Mouse (Mus musculus): ENCODE data around the gene Ddost. TPM values are rescaled to one million over a fixed set of nuclear protein-coding genes. Genes with fewer than 3 reads are reported as not detected.
A peak's percentile ranks its signal among the peaks of the same experiment; 100 is the strongest.

The Ddost gene
- total and polyA plus RNA-seq, 2 experiments from 2014 or later, result 184 to 212 TPM

DNA sequence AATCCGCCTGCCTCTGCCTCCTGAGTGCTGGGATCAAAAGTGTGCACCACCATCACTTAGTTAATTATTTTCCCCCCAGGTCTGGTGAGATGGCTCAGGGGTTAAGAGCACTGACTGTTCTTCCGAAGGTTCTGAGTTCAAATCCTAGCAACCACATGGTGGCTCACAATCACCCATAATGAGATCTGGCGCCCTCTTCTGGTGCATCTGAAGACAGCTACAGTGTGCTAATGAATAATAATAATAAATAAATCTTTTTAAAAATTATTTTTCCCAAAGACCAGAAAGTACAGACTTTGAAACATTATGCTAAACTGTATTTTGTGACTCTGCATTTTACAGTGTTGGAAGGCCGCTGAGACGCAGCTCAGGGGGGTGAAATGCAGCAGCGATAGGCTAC is 31.1 kb downstream of the Ddost start:
- H3K4me3 ChIP-seq (ENCODE audit: low read depth, low read length), result no peak overlapping the region
- no peaks in the 10 kb centered on the region for H3K4me1 ChIP-seq (ENCODE audit: insufficient read depth)
- H3K9me3 ChIP-seq (ENCODE audit: low read length), result no peaks in the 10 kb centered on the region
- no peak overlapping the region for H3K4me2 ChIP-seq (ENCODE audit: low read depth)
- 0 out of 2 replicates have a peak, but pooled peaks cover 4% of the 10 kb centered on the region for H3K27me3 ChIP-seq (ENCODE audit: insufficient read depth, low read length)
- H3K27ac ChIP-seq (ENCODE audit: low read depth, low read length), result no peak overlapping the region
- no peaks in the 10 kb centered on the region for H3K36me3 ChIP-seq (ENCODE audit: insufficient read depth)
- 87% methylated on average over 6 of the region's 6 CpGs for WGBS
- peak; percentile 17 for TF ChIP-seq CTCF (IDR thresholded peaks at IDR 0.05; ENCODE audit: low read depth)
- no peak overlapping the region for H3K9ac ChIP-seq
- DNase-seq (no peak), ATAC-seq (no peak)

DNA sequence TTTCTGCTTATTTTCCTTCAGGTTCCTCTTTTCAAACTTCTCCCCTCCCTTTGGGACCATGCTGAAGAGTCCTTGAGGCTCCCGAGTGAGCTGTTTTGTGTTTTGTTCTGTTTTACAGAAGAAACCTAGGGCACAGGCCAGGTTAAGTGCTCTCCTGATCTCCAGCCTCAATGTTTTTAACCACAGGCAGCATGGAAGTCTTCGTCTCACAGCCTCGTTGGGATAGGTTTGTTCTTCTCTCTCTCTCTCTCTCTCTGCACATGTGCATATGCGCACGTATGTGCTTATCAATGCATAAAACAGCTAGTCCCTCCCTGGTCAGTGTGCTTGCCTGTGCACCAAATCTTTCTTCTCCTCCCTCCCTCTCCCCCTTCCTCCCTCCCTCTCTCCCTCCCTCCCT is 32.3 kb downstream of the Ddost start:
- no peaks in the 10 kb centered on the region for H3K9me3 ChIP-seq (ENCODE audit: low read length)
- 70% methylated on average over 5 of the region's 5 CpGs for WGBS
- no peak overlapping the region for H3K27ac ChIP-seq (ENCODE audit: low read depth, low read length)
- ATAC-seq (no peak), DNase-seq (no peak)
- H3K36me3 ChIP-seq (ENCODE audit: insufficient read depth), result no peaks in the 10 kb centered on the region
- H3K4me1 ChIP-seq (ENCODE audit: insufficient read depth), result no peaks in the 10 kb centered on the region
- H3K4me2 ChIP-seq (ENCODE audit: low read depth), result no peak overlapping the region
- TF ChIP-seq CTCF (IDR thresholded peaks at IDR 0.05; ENCODE audit: low read depth), result no peak
- H3K4me3 ChIP-seq (ENCODE audit: low read depth, low read length), result no peak overlapping the region
- H3K27me3 ChIP-seq (ENCODE audit: insufficient read depth, low read length), result no peaks in the 10 kb centered on the region
- H3K9ac ChIP-seq, result no peak overlapping the region

DNA sequence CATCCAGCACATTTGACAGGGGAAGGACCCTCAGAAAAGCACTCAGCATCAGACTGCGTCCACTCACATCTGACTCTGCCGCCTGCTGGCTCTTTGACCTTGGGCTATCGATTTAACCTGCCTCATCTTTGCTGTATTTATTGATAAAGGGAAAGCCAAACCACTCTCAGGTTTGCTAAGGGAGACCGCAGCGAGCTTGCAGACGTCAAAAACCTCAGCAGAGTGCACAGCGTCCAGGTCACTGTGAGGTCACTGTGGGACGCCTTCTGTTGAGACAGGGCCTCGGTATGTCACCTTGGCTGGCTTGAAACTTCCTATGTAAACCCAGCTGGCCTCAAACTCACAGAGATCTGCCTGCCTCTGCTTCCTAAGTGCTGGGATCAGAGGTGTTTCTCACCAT is 32.8 kb downstream of the Ddost start:
- ATAC-seq (no peak), DNase-seq (no peak)
- no peaks in the 10 kb centered on the region for H3K36me3 ChIP-seq (ENCODE audit: insufficient read depth)
- no peaks in the 10 kb centered on the region for H3K9me3 ChIP-seq (ENCODE audit: low read length)
- no peaks in the 10 kb centered on the region for H3K27me3 ChIP-seq (ENCODE audit: insufficient read depth, low read length)
- H3K9ac ChIP-seq, result no peak overlapping the region
- no peak for TF ChIP-seq CTCF (IDR thresholded peaks at IDR 0.05; ENCODE audit: low read depth)
- no peak overlapping the region for H3K4me2 ChIP-seq (ENCODE audit: low read depth)
- H3K4me3 ChIP-seq (ENCODE audit: low read depth, low read length), result no peak overlapping the region
- no peaks in the 10 kb centered on the region for H3K4me1 ChIP-seq (ENCODE audit: insufficient read depth)
- WGBS, result 85% methylated on average over 9 of the region's 9 CpGs
- H3K27ac ChIP-seq (ENCODE audit: low read depth, low read length), result no peak overlapping the region

DNA sequence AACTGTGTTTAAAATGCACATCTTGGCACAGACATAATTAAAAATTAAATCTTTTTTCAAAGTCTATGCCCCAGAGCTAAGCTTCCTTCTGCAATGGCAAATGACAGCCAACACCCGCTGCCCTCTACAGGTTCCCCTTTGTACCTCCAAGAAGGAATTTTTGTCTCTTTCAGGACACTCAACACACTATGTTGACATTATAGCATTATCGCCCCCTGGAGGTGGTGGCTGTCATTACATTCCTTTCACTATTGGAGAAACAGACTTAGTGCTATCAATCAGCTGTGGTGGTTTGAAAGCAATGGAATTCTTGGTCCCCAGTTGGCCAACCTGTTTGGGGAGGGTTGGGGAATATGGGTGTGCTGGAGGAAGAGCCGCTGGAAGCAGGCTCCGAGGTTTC is 35.4 kb downstream of the Ddost start:
- ATAC-seq, result no peak
- peak; percentile 55 for DNase-seq
- peak; percentile 70 for TF ChIP-seq CTCF (IDR thresholded peaks at IDR 0.05; ENCODE audit: low read depth)
- Histone ChIP-seq H3K9me3 (ENCODE audit: low read length) (no peaks in the 10 kb centered on the region), H3K4me1 (ENCODE audit: insufficient read depth) (no peaks in the 10 kb centered on the region), H3K27me3 (ENCODE audit: insufficient read depth, low read length) (no peaks in the 10 kb centered on the region), H3K36me3 (ENCODE audit: insufficient read depth) (no peaks in the 10 kb centered on the region), H3K4me2 (ENCODE audit: low read depth) (no peak overlapping the region), H3K27ac (ENCODE audit: low read depth, low read length) (no peak overlapping the region), H3K4me3 (ENCODE audit: low read depth, low read length) (no peak overlapping the region), H3K9ac (no peak overlapping the region)
- WGBS, result 34% methylated on average over 4 of the region's 4 CpGs

DNA sequence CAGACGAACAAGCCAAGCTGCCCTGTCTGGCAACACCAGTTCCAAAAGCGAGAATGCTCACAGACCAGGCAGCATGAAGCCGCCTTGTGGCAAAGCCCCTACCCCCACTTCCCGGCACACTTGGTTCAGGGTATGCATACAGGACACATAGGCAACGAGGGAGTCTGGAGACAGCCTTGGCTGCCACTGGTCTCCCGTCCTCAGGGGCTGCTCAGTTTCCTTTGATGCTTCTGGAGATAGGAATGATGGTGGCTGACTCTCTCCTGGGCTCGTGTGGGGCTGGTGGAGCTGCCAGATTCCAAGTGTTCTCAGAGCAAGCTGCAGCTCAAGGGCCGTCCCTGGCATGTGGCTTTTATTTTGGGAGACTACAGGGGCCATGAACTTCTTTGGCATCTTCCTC is 36.9 kb downstream of the Ddost start:
- Histone ChIP-seq H3K4me3 (ENCODE audit: low read depth, low read length) (no peak overlapping the region), H3K27ac (ENCODE audit: low read depth, low read length) (no peak overlapping the region), H3K4me1 (ENCODE audit: insufficient read depth) (no peaks in the 10 kb centered on the region), H3K36me3 (ENCODE audit: insufficient read depth) (no peaks in the 10 kb centered on the region), H3K4me2 (ENCODE audit: low read depth) (no peak overlapping the region), H3K9ac (no peak overlapping the region), H3K27me3 (ENCODE audit: insufficient read depth, low read length) (no peaks in the 10 kb centered on the region), H3K9me3 (ENCODE audit: low read length) (no peaks in the 10 kb centered on the region)
- DNase-seq (no peak), ATAC-seq (no peak)
- TF ChIP-seq CTCF (IDR thresholded peaks at IDR 0.05; ENCODE audit: low read depth), result no peak
- 67% methylated on average over 8 of the region's 8 CpGs for WGBS

DNA sequence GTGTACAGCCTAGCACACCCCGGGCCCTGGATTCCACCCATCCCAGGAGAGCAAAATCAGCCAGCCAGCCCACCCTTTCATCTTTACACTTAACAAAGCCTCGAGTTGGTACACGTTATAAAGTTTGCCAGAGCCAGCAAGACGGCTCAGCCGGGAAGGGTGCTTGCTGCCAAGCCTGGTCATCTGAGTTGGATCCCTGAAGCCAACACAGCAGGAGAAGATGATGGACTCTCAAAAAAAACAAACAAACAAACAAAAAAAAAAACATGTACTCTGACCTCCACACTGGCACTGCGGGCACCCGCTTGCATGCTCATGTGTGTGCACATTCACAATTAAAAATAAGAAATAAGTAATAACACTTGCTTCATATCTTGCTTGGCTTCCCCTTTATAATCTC is 37.5 kb downstream of the Ddost start:
- Histone ChIP-seq H3K36me3 (ENCODE audit: insufficient read depth) (no peaks in the 10 kb centered on the region), H3K27ac (ENCODE audit: low read depth, low read length) (no peak overlapping the region), H3K4me1 (ENCODE audit: insufficient read depth) (no peaks in the 10 kb centered on the region), H3K9ac (no peak overlapping the region), H3K27me3 (ENCODE audit: insufficient read depth, low read length) (no peaks in the 10 kb centered on the region), H3K9me3 (ENCODE audit: low read length) (no peaks in the 10 kb centered on the region), H3K4me3 (ENCODE audit: low read depth, low read length) (no peak overlapping the region), H3K4me2 (ENCODE audit: low read depth) (no peak overlapping the region)
- no peak for ATAC-seq
- no peak for TF ChIP-seq CTCF (IDR thresholded peaks at IDR 0.05; ENCODE audit: low read depth)
- no peak for DNase-seq
- WGBS, result 57% methylated on average over 7 of the region's 7 CpGs

DNA sequence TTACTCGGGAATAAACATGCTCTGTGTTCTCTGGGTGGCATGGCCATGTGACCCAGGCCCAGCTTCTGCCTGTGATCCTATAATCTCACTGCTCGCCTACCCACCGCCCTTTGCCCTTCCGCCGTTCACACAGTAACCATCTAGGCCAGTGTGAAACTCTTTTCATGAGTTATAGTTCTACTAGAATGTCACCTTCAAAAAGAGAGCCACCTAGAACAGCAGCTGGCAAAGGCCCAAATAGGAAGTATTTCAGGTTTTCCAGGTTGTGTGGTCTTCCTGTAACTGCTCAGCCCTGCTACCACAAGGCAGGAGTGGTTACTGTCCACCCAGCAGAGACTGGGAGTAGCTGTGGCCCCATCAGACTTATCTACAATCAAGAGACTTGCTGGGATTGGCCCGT is 38.2 kb downstream of the Ddost start:
- no peaks in the 10 kb centered on the region for H3K9me3 ChIP-seq (ENCODE audit: low read length)
- H3K36me3 ChIP-seq (ENCODE audit: insufficient read depth), result no peaks in the 10 kb centered on the region
- no peak overlapping the region for H3K9ac ChIP-seq
- no peak overlapping the region for H3K4me3 ChIP-seq (ENCODE audit: low read depth, low read length)
- no peak for ATAC-seq
- H3K4me1 ChIP-seq (ENCODE audit: insufficient read depth), result no peaks in the 10 kb centered on the region
- H3K27me3 ChIP-seq (ENCODE audit: insufficient read depth, low read length), result no peaks in the 10 kb centered on the region
- no peak for DNase-seq
- WGBS, result 88% methylated on average over 6 of the region's 6 CpGs
- no peak for TF ChIP-seq CTCF (IDR thresholded peaks at IDR 0.05; ENCODE audit: low read depth)
- H3K4me2 ChIP-seq (ENCODE audit: low read depth), result no peak overlapping the region
- no peak overlapping the region for H3K27ac ChIP-seq (ENCODE audit: low read depth, low read length)

DNA sequence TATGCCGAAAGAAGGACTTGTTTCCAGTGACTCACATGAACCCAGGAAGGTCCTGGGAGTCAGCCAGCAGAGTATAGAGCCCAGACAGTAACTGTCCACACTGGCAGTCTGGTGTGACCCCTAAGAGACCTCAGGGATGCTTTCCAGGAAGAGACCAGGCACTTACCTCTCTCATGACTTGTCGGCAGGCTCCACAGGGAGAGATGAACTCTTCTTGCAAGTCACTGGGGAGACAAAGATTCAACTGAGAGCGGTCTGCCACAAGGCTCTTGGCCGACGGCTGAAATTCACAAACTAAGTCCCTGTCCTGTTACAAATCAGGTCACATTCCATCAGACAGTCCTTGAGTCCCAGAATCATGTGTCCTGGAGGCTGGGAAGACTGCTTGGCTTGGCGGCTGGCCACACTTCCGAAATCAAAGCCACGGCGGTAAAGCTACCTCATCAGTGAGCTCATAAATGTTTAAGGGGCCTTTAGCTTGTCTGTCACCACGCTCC is 38.9 kb downstream of the Ddost start:
- 53% methylated on average over 10 of the region's 10 CpGs for WGBS
- H3K4me2 ChIP-seq (ENCODE audit: low read depth), result no peak overlapping the region
- ATAC-seq, result no peak
- H3K4me3 ChIP-seq (ENCODE audit: low read depth, low read length), result no peak overlapping the region
- H3K27me3 ChIP-seq (ENCODE audit: insufficient read depth, low read length), result no peaks in the 10 kb centered on the region
- no peak overlapping the region for H3K9ac ChIP-seq
- no peaks in the 10 kb centered on the region for H3K4me1 ChIP-seq (ENCODE audit: insufficient read depth)
- H3K9me3 ChIP-seq (ENCODE audit: low read length), result no peaks in the 10 kb centered on the region
- no peak overlapping the region for H3K27ac ChIP-seq (ENCODE audit: low read depth, low read length)
- no peaks in the 10 kb centered on the region for H3K36me3 ChIP-seq (ENCODE audit: insufficient read depth)
- no peak for DNase-seq
- TF ChIP-seq CTCF (IDR thresholded peaks at IDR 0.05; ENCODE audit: low read depth), result no peak

All from forebrain, postnatal 0 days (tissue).